Mouse (Mus musculus) small intestine, adult 2 months (tissue): ENCODE measurements at regions not wholly inside any gene's neighbourhood (a gene's known extent, or its start where the extent isn't known, plus 50 kb on each side); places are given as distances from the start of the nearest gene placed in this dataset.

Source experiments
- H3K27ac ChIP-seq: fragments of 200-500 bp; 2 replicates; pipeline ENCODE4 v1.5.1; 2012; ENCODE audit warnings: low read depth, low read length, control low read depth, inconsistent platforms; ENCODE audit not compliant: insufficient read depth
- H3K27me3 ChIP-seq: fragments of 200-500 bp; 2 replicates; pipeline ENCODE4 v1.6.1; 2012; ENCODE audit warnings: mild to moderate bottlenecking, moderate library complexity, low read length, inconsistent platforms; ENCODE audit not compliant: control insufficient read depth, insufficient read depth
- H3K36me3 ChIP-seq: fragments of 200-500 bp; 2 replicates; pipeline ENCODE4 v1.6.1; 2012; ENCODE audit warnings: mild to moderate bottlenecking, low read length, control low read depth, inconsistent platforms; ENCODE audit not compliant: control insufficient read depth, insufficient read depth
- H3K4me1 ChIP-seq: fragments of 200-500 bp; 2 replicates; pipeline ENCODE4 v1.6.1; 2012; ENCODE audit warnings: low read length, inconsistent platforms, mixed read lengths; ENCODE audit not compliant: control insufficient read depth, insufficient read depth, insufficient read length
- H3K4me3 ChIP-seq: fragments of 200-500 bp; 2 replicates; pipeline ENCODE4 v1.5.1; 2012; ENCODE audit warnings: low read depth, mild to moderate bottlenecking, control low read depth, inconsistent platforms, low read length, moderate library complexity
- CTCF ChIP-seq: fragments of 200-500 bp; IDR thresholded peaks from 2 replicates; pipeline ENCODE4 v1.5.1; 2012; ENCODE audit warnings: low read depth, mild to moderate bottlenecking, control low read depth, inconsistent platforms, low read length, moderate library complexity, mixed read lengths; ENCODE audit not compliant: insufficient replicate concordance, insufficient read length; ENCODE audit errors: extremely low read depth
- POLR2A ChIP-seq: fragments of 200-500 bp; IDR thresholded peaks from 2 replicates; pipeline ENCODE4 v1.6.1; 2012; ENCODE audit warnings: low read depth, mild to moderate bottlenecking, control low read depth, inconsistent platforms, low read length, moderate library complexity
- WGBS: fragments of 180-500 bp; shearing (Covaris S2); methylation state at CpG from one replicate; pipeline ENCODE4 v1.1.7; 2018; 5-methylcytosine and 5-hydroxymethylcytosine counted together

GRCm38 (mm10) chr5:119158171-119158570 is 512.3 kb upstream of the Tbx3 start:
- H3K27ac ChIP-seq: no peak overlapping the region
- no peaks in the 10 kb centered on the region for H3K4me1 ChIP-seq
- TF ChIP-seq POLR2A (no peak), CTCF (no peak)
- 78% methylated on average over 4 of the region's 4 CpGs for WGBS
- no peak overlapping the region for H3K4me3 ChIP-seq
- no peaks in the 10 kb centered on the region for H3K27me3 ChIP-seq
- H3K36me3 ChIP-seq: no peaks in the 10 kb centered on the region

- no peak overlapping the region for H3K4me3 ChIP-seq
- 96% methylated on average over 13 of the region's 13 CpGs for WGBS
- H3K27me3 ChIP-seq: no peaks in the 10 kb centered on the region
- H3K27ac ChIP-seq: no peak overlapping the region
- no peaks in the 10 kb centered on the region for H3K4me1 ChIP-seq
- no peaks in the 10 kb centered on the region for H3K36me3 ChIP-seq
- no peak for TF ChIP-seq CTCF
- TF ChIP-seq POLR2A: no peak
Measured at GRCm38 (mm10) chr5:119162132-119162675, 508.3 kb upstream of the Tbx3 start.

GRCm38 (mm10) chr5:119167718-119168117 is 502.8 kb upstream of the Tbx3 start:
- 69% methylated on average over 17 of the region's 17 CpGs for WGBS
- Histone ChIP-seq H3K4me3 (peak overlapping the region; percentile 2; the same call in 1 of the 2 replicates), H3K27ac (peak overlapping the region; percentile 27; the same call in 1 of the 2 replicates), H3K36me3 (no peaks in the 10 kb centered on the region), H3K4me1 (no peaks in the 10 kb centered on the region), H3K27me3 (no peaks in the 10 kb centered on the region)
- TF ChIP-seq CTCF: no peak
- TF ChIP-seq POLR2A: no peak

- no peaks in the 10 kb centered on the region for H3K27me3 ChIP-seq
- H3K36me3 ChIP-seq: no peaks in the 10 kb centered on the region
- H3K27ac ChIP-seq: no peak overlapping the region
- no peaks in the 10 kb centered on the region for H3K4me1 ChIP-seq
- H3K4me3 ChIP-seq: no peak overlapping the region
- no peak for TF ChIP-seq CTCF
- no peak for TF ChIP-seq POLR2A
- 91% methylated on average over 7 of the region's 7 CpGs for WGBS
Measured at GRCm38 (mm10) chr5:119169274-119169673, 501.2 kb upstream of the Tbx3 start.

- Histone ChIP-seq H3K4me3 (no peak overlapping the region), H3K27me3 (no peaks in the 10 kb centered on the region), H3K4me1 (no peaks in the 10 kb centered on the region), H3K27ac (no peak overlapping the region), H3K36me3 (no peaks in the 10 kb centered on the region)
- WGBS: 83% methylated on average over 1 of the region's 1 CpGs
- TF ChIP-seq POLR2A (no peak), CTCF (no peak)
Measured at GRCm38 (mm10) chr5:119171626-119172025, 498.8 kb upstream of the Tbx3 start.

GRCm38 (mm10) chr5:119178805-119179204 is 491.7 kb upstream of the Tbx3 start:
- H3K27ac ChIP-seq: no peak overlapping the region
- no peak overlapping the region for H3K4me3 ChIP-seq
- TF ChIP-seq CTCF (no peak), POLR2A (no peak)
- WGBS: 21% methylated on average over 9 of the region's 9 CpGs
- H3K36me3 ChIP-seq: no peaks in the 10 kb centered on the region
- peaks cover 12% of the 10 kb centered on the region; the same call in 1 of the 2 replicates for H3K4me1 ChIP-seq
- H3K27me3 ChIP-seq: no peaks in the 10 kb centered on the region

GRCm38 (mm10) chr5:119183545-119184047 is 486.9 kb upstream of the Tbx3 start:
- TF ChIP-seq CTCF (no peak), POLR2A (no peak)
- Histone ChIP-seq H3K36me3 (no peaks in the 10 kb centered on the region), H3K4me1 (peaks cover 6% of the 10 kb centered on the region; the same call in 1 of the 2 replicates), H3K27ac (no peak overlapping the region), H3K27me3 (no peaks in the 10 kb centered on the region), H3K4me3 (no peak overlapping the region)
- WGBS: 52% methylated on average over 5 of the region's 5 CpGs

- H3K4me1 ChIP-seq: no peaks in the 10 kb centered on the region
- H3K36me3 ChIP-seq: no peaks in the 10 kb centered on the region
- WGBS: 89% methylated on average over 3 of the region's 3 CpGs
- H3K27ac ChIP-seq: no peak overlapping the region
- no peak for TF ChIP-seq POLR2A
- no peak for TF ChIP-seq CTCF
- no peaks in the 10 kb centered on the region for H3K27me3 ChIP-seq
- H3K4me3 ChIP-seq: no peak overlapping the region
Measured at GRCm38 (mm10) chr5:119186611-119187010, 483.9 kb upstream of the Tbx3 start.
